Mouse (Mus musculus) retina, postnatal 1 day (tissue): Measurements from ENCODE around the gene Mrpl39.

Source experiments
- DNase-seq: peaks from one replicate; pipeline ENCODE4 v3.0.0-alpha.2; 2012

The Mrpl39 gene

DNA sequence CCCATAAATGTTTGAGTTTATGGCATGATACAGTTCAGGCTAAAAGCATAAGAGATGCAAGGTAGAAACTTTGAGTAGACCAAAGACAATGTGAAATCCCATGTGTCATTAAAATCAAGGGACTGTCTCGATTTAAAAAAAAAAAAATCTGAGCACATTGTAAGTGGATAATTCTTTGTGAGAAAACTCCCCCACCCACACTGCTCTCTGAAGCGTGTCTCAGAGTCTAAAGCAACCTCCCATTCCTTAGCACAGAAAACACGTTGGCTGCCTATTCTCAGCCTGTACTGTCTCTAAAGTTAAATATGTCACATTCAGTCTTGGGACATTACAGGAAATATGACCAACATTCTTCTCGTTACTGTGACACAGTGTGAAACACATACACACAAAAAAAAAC lies 53.6 kb downstream of the Mrpl39 start:
- DNase-seq: no peak

DNA sequence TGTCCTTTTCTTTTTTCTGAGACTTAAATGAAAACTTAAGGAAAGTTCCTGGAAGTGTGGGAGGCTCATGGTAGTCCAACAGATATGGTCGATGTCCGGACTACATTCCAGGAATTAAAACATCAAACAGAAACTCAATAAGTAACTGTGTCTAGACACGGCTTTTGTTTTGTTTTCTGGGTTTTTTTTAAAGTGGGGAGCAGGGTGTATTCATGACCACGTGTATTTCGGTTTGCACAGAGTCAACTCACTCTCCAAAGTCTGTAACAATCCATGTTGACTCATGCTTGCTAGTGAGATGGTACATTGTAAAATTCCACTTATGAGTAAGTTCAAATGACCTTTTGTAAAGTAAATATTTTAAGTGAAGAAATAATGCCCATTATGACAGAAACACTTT lies 54.8 kb downstream of the Mrpl39 start:
- DNase-seq: no peak

- DNase-seq: no peak
Observed at GRCm38 (mm10) chr16:84677292-84677691, 58.2 kb downstream of the Mrpl39 start.
